Mouse (Mus musculus): Measurements from ENCODE around the gene Mrpl52.

- TF ChIP-seq CTCF (IDR thresholded peaks at IDR 0.05; ENCODE audit: control insufficient read depth, insufficient read depth, insufficient read length): no peak
- no peak for TF ChIP-seq MAX (IDR thresholded peaks at IDR 0.05)
- TF ChIP-seq USF1 (IDR thresholded peaks at IDR 0.05; ENCODE audit: low read depth): no peak
Measured at GRCm38 (mm10) chr14:54441365-54441764, 14.7 kb downstream of the Mrpl52 start.
